Mouse (Mus musculus): ENCODE measurements at regions not wholly inside any gene's neighbourhood (a gene's known extent, or its start where the extent isn't known, plus 50 kb on each side); places are given as distances from the start of the nearest gene placed in this dataset.

DNA sequence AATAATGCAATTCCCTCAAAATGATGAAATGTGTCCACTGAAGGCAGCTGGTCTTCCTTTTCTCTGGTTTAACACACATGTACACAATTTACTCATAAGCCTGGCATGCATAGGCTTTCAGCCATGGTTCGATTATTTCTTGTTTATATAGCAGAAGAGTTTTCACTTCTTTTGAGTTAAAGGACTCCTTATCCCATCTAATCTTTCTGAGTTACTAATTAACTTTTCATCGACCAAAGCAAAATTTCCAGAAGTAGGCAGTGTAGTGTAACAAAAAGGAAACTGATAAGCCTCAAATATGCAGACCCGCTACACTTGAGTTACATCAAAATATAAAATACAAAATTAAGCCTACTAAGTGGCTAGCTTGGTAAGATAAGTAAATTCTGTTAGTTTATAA, 620.5 kb upstream of the Akr1e1 start:
- no peak for DNase-seq

DNA sequence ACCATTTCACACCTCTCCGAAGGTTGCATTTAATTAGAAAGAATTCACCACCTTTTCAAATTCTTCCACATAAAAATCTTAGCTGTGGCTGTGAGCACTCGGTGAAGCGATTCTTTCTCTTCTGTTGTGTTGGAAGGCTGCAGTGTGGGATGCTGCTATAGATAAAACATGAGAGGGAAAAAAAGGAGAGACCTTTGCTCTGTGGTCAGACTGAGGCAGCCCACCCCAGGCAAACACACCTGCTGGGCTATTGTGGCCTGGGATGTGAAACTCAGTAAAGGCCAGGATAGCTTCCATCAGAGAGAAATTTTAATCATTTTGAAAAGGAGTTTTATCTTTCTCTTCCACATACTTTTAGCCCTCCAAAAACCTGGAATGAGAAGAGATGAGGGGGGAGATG, 625.3 kb upstream of the Akr1e1 start:
- no peak for DNase-seq

DNA sequence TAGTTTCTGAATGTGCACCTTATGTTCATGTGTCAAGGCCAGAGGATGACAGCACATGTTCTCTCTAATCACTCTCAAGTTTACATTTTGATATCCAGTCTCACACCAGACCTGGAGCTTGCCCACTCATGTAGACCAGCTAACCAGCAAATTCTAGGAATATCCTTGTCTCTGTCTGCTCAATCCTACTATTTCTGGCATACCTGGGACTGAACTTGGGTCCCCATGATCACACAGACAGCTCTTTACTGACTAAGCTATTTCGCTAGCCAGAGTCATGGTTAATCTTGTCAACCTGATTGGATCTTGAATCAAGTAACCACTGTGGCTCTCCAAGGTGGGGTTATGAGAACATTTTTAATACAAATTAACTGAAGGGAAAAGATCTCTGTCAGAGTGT, 625.9 kb upstream of the Klf6 start:
- DNase-seq = no peak

DNA sequence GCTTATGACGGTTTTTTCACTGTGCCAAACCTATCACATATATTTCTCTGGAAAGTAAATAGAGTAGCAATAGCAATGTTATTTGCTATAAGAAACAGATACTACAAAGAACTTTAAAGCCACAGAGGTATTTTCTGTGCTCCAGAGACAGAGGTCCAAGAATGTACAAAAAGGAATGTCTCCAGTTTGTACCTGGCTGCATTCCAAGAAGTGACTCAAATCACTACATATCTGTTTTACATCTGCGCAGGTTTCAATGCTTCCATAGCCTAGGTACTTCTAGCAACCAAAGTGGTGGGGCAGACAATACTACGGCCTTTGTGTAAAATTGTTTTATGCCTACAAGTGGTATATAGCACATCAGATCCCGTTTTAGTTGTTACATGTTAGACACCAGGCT, 620.7 kb upstream of the Klf6 start:
- no peak for DNase-seq

DNA sequence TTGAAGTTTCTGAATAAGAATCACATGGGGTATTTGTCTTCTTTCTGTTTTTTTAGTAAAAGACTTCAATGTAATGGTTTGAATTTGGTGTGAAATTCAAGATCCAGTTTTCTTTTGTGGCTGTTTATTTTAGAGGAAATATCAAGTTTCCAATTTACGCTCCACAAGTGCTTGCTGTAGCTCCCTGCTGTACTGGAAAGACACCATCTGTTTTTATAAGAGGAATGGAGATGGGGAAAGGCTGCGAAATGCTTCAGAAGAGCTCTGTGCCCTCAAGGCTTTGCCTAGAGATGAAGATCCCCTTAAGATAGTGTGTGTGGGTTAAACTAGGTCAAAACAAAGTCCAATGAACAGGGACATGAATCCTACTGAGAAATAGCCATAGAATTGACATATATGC, 618.5 kb upstream of the Klf6 start:
- no peak for DNase-seq

DNA sequence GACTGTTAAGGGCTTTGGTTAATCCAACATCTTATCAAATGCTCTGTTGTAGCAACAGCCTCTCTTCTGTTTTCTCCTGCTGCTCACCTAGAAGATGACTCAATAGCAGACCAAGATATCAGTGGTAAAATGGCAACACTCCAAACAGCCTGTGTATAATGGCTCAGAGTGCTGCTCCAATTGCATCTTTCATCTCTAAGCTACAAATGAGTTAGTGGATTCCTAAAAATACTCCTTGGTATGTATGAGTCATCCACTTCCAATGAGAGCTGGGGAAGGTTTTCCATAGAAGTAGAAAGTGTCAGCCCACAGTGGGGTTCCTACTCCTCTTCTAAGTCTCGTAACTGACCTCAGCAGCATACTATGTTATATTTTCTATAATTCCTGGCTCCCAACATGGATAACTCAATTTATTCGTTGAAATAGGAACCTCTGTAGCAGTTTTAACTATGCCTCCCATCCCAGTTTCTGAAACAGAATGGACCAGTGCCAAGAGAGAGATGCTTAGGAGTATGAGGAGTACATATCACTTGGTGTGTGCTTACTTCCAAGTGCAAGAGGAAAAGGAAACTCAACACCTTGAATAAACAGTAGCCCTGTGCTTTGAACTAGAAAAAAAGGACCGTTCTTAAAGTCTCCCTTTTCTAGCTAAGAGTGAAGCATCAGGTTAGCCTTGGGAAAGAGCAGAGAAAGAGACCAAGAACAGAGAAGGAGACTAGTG, 612.5 kb upstream of the Klf6 start:
- no peak for DNase-seq

DNA sequence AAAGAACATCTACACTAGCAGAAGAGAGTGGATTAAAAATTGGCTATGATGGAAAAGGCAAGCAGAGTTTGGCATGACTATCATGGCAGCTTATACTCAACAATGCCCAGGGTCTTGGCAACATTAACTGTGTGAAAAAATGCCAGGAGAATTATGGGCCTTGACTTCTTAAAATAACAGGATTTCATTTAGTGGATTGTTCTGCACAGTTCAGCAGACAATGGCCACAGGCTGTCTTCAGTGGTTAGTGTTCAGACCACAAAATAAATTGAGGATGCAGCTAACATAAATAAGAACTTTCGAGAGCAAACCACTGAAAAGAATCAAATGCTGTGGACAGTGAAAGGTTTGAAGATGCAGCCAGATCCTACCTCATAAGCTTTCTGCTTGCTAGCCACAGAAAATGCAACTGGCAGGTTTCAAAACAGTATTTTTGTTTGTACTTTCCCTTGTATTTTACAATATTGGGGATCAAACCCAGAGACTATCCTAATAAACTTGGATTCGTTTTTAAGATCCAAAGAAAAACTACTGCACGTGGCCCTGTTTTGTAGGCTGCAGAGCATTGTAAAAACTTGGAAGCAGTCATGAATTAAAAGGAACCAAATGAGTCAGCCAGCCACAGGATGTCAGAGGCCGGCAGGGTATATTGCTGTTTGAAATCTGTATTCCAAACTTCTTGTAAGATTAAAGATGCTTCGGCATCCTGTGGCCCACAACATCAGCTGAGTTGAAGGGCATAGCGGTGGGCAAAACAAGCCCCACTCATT, 603.2 kb upstream of the Klf6 start:
- DNase-seq = no peak

DNA sequence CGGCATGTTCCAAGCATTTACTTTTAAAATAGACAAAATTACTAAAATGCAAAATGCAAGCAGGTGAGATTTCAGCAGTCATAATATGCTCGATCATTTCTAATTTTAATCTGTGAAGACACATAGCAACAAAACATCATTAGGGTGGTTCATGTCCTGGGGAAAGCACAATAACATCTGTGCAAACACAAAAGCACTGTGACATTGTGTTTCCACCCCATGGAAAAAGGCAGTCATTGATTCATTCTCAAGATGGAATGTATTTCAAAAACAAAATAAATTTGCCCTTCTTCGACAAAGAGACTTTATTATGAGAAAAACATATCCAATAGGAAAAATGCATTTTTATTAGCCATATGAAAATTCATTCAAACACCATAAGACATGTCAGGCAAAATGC, 601.5 kb upstream of the Klf6 start:
- no peak for DNase-seq

DNA sequence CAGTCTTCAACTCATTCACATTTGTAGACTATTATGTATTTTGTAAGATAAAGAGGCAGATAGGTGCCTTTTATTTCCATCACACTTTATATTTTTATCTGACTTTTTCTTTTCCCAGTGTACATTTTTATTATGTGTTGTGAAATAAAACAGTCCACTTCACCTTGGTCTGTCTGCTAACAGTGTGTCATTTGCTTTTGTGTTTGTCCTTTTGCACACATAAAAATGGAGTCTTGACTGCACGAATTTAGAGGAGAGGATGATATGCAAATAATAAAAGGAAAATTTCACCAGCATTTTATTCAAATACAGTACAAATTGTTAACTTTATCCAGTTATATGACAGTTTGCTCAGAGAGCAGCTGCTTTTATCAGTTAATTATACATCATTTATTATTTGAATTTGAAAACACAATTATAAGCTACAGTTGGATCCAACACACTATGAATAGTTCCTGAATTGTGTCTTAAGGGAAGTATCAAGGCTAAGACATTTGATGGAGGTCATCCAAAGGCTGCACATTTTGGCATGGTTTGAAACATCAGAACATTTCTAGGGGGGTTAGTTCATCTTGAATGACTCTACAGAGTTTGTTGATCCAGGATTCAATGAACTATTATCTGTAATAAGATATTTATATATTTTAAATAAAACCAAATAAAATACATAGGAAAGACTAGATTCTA, 588.6 kb upstream of the Klf6 start:
- DNase-seq = no peak

DNA sequence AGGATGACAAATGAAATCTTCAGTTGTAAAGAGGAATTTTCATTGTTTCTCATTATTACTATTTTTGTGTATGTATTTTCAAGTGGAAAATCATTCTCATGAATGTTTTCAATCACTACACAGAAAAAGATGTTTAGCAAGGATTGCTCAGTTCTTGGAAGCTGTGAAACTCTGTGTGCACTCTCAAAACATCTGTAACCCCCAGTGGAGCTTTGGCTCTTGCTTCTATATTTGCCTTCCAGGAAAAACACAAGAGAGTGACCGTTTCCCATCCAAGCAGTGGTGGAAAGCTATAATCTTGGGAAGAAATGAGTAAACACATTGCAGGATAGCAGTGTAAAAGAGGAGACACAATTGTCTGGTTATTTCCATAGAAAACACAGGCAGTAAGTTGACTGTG, 584.7 kb upstream of the Klf6 start:
- DNase-seq = no peak

DNA sequence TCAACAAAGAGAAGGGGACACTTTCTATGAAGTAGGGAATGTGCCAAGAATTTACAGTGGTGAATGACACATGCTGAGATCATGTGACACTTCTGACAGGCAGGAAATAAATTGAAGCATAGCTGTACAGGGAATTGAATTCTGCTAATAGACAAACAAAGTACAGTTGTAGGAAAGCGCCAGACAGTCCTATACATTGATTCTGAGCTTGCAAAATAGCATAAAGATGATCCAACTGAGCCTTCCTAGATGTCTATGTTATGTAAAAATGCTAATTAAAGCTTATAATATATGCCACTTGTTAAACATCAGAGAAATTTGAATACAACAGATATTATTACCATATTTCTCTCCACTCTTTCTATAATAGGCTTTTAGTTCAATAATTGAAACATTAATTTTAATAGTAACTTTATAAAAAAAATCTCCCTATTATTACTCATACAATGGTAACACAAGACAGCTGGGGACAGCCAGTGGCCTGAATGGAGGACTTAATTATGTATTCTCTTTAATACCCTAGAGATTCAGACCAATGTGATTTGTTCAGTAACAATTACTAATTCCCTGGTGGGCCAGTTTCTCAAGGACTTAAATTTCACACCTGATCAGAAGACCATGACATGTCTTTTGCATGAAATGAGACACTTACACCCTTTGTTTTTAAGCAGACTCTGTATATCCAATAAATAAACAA, 571.4 kb upstream of the Klf6 start:
- DNase-seq = no peak

DNA sequence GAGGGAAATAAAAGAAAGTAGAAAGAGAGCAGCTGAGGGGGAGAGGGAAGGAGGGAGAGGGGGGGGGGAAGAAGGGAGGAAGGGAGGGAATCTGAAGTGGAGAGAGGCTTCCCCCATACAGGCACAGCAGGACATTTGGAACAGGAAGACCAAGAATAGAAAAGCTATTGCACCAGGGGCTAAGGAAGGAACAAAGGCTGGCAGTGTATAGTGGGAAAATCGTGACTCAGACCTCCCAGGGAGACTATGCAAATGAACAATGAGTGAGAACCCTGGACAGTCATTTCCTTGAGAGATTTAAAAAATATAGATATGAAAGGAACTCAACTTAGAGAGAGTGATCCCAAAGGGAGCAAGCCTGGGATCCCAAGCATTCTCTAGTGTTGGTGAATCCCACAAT, 559.1 kb upstream of the Klf6 start:
- no peak for DNase-seq

DNA sequence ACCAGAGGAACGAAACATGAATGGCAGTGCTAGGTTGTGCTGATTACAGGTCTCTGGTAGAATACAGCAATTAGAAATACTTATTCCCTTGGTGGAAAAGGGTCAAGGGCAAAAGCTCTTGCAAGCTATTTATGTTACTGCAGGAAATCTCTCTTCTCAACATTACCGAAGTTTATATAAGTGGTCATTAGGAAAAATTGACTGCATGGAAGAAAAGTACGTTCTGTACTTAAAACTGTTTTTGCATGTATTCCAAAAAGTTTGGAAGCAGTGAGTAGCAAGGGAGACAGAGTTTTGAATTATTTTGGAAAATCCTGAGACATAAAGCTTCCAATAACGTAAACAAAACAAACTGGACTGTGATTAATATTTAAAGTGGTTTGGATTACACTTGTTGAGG, 554.6 kb upstream of the Klf6 start:
- DNase-seq = no peak

DNA sequence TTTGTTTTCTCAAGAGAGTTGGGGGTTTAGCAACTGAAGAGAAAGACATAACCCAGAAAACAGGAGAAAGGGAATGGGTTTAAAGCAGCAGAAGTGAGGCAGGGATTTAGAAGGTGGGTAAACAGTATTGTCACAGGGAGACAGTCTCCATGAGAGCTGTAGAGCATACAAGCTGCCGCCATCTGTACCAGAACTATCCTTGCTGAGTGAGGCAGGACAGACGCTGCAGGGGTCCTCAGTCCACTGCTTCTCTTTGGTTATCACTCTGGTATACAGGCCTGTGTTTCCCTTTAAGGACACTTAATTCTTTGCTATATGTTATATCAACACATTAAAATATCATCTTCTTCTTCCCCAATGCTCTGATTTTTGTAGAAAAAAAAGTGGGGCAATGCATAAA, 548.0 kb upstream of the Klf6 start:
- no peak for DNase-seq

DNA sequence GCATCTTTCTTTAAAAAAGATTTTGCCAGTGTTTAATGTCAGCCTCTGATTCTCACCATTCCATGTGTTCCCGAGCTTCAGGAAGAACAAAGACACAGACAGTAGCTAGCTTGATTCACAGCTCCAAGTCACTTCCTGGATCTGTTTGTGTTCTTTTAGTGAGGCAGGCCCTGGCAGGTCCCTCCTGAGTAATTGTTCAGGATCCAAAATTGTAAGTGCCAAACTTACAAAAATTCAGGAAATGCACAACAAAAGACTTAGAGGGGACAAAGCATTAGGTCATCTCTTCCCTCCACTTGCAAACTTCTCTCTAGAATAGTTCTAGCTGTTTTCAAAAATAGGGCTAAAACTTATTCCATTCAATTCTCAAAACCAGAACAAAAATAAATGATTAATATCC, 546.3 kb upstream of the Klf6 start:
- DNase-seq = peak in 1 of 2 experiments; percentile 3

DNA sequence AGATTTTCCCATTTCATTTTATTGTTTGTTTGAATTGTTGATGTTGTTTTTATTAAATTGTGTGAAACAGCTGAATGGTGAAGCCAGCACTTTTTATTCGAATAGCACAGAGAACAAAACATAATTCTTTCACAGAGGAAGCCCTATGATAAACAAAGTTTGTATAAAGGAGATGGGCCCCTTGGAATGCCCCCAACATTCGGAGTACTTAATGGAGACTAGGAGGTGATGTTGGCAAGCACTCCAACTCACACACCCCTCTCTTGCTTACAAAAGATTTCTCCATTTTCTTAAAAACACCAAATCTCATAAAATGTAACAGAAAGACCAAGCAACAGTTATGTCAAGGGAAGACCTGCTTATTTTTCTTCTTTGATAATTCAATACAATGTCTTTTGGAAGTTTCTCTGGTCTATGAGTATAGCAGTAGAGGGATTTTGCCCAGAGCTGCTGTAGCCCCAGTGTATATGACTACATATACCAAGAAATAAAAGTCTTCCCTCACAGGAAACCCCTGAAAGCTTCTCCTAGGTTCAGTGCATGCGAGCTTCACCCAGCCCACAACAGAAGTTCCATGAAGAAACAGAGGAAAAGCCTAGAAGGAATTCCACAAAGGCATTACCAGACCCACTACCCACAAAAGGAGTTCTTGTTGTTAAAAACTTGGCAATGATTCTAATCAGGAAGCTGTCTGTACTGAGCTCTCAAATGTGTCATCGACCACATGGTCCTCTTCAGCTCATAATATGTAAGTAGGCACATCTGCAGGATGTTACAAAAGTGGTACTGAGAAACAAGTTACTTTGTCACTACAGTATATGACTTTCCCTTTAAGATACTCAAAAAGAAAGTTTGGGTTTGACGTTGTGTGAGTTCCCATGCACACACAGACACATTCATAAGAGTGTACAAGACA, 543.1 kb upstream of the Klf6 start:
- peak in 1 of 2 experiments; percentile 2 for DNase-seq

DNA sequence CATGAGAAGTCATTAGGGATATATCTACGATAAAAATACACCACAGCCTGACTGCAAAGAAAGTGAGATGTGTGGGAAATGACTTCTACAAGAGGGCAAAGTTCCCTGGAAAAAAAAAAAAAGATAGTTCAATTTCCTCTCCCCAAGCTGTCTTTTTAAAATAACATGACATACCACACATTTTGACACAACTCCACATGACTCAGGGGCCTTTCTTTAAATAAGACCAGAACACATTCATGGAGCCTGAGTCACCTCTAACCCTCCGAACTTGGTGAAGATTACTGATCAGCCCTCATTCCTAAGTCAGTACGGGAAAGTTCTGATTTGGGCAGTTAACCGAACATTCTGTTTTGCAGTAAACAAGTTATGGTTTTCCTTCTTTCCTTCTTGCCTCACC, 515.6 kb upstream of the Klf6 start:
- peak in 1 of 2 experiments; percentile 2 for DNase-seq

DNA sequence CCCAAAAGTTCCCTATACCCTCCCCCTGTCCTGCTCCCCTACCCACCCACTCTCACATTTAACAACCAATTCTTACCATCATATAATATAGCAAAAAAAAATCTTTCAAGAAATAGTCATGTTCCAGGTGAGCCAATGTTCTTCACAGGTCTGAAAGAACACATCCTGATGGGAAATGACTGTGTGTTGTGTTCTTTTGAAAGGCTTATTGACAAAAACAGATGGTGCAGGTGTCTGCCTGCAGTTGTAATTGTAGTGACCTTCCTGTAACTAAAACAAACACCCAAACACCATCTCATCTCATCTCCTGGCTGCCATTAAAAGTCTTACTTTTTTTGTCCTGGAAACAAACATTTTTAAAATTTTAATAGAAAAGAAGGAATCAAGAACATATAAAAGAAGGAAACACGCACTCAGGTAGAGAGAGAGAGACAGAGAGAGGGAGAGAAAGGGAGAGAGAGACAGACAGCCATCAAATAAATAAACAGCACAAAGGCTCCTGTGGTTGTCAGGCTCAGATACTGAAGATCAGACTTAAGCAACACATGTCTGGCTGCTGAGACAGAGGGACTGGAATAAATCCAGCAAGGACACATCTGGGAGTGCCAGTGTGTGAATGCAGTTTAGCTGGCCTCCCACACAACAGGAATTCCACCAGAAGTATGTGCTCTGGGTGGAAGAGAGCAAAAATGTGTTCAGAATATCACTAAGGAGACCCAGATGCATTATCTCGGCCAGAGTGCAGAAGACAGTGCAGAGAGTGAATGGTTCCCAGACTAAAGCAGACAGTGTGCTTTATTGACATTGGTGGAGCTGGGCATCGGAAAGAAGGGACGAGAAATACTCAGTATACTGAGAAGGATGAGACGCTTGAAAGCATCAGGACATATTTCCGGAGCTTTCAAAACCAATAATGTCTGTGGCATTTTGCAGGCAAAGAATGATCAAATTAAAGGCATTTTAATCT, 513.5 kb upstream of the Klf6 start:
- DNase-seq = peak; percentile 8 to 29

DNA sequence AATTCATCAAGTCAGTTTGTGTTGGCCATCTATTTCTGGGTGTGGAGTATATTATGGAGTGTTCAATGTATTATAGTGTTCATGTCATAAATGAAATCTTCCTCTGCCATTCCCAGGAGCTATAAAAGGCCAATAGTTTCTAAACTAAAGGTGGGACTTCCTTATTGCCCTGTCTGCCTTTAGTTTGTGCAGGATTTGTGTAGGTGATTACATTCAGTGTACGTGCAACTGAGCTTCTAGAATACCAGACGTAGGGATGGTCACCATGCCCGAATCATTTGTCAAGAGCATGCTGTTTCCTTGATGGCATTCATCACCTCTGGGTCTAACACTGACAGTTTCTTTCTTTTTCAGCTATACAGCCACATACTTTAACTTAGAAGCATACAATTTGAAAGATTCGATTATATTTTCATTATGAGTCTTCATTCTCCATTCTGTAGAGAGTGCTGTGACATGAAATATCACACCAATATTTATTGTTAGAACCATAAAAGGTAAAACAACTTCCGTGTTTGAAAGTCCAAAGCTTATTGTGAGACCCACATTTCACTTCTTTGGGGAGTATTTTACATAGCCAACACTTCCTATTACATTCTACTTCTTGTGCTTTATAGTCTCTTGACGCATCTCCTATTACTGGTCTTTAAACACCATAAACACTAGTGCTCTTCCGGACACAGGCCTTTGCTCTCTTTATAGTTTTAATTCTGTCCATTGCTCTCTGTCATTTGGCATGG, 494.1 kb upstream of the Klf6 start:
- no peak for DNase-seq

DNA sequence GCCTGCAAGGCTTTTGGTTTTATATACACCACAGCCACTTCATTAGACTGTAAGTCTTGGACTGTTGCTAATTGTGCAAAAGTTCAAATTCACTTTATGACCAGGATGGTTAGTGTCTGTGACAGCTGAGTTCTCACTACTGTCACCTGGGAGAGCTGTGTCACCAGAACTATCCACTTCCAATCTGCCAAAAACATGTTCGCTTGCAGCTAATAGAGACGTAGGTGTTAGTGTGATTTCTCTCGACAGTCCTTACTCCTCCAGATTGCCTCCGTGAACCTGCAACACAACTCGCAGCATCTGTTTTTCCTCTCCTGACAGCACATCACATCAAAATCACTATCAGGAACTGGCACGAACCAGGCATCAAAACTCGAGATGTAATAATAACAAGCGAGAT, 491.3 kb upstream of the Klf6 start:
- peak; percentile 14 to 29 for DNase-seq

All from lung, adult 18-20 months (tissue).